Mouse (Mus musculus) heart, embryonic 12.5 days (tissue): ENCODE measurements around the gene Gm6268. TPM values are rescaled to one million over a fixed set of nuclear protein-coding genes. Genes with fewer than 3 reads are reported as not detected.

Experiments used
- microRNA-seq: library from miRNA; unstranded; fragments of <30 nt; microRNA quantifications from one replicate; pipeline ENCODE4, GENCODE M21; 2017
- polyA plus RNA-seq: library from polyadenylated mRNA; unstranded; fragments of >200 nt; fragmentation: Nextera tagmentation; extraction: Ambion mirVana; gene quantifications from 2 replicates; pipeline ENCODE4 v1.2.1, GENCODE M21; 2016

Gene Gm6268
- polyA plus RNA-seq, 1 experiment from 2014 or later: not detected

Small RNAs within 50 kb of the gene (microRNA-seq; reads per million reads assigned to microRNA genes)
- gene Gm44485: not detected

Other genes starting within 250 kb of the Gm6268 start
- 7.3 and 7.9 TPM in 2 replicates for gene Zcchc12, start 205.4 kb upstream of the Gm6268 start, polyA plus RNA-seq
- gene Lonrf3, start 72.9 kb upstream of the Gm6268 start, polyA plus RNA-seq: 0.13 and 0.28 TPM in 2 replicates
- gene Gm14569, start 90.5 kb downstream of the Gm6268 start, polyA plus RNA-seq: not detected in 2 replicates
- 144 TPM in 2 replicates for gene Pgrmc1, start 196.9 kb downstream of the Gm6268 start, polyA plus RNA-seq
- 1.4 and 1.6 TPM in 2 replicates for gene Akap17b, start 244.1 kb downstream of the Gm6268 start, polyA plus RNA-seq